Mouse (Mus musculus): ENCODE results near the gene Pip5k1a. TPM values are rescaled to one million over a fixed set of nuclear protein-coding genes. Genes with fewer than 3 reads are reported as not detected.
"Not testable (repeated sequence)": the region's sequence is repeated elsewhere in the genome, so short reads cannot be mapped to it uniquely, and the experiment has no call there.

Pip5k1a gene
- polyA plus RNA-seq, 1 experiment from 2014 or later, result 13.7 TPM

- Histone ChIP-seq H3K4me3 (ENCODE audit: low read depth, low read length) (no peak overlapping the region), H3K4me2 (ENCODE audit: low read depth, low read length) (no peak overlapping the region), H3K9me3 (ENCODE audit: control insufficient read depth, low read length) (no peaks in the 10 kb centered on the region), H3K27me3 (replicated peaks; ENCODE audit: control insufficient read depth, insufficient read depth, low read length) (no peaks in the 10 kb centered on the region), H3K9ac (ENCODE audit: low read depth, low read length) (no peak overlapping the region), H3K27ac (replicated peaks; ENCODE audit: low read depth, low read length) (no peak overlapping the region), H3K4me1 (ENCODE audit: control insufficient read depth, insufficient read depth, low read length) (no peaks in the 10 kb centered on the region), H3K36me3 (ENCODE audit: control insufficient read depth, insufficient read depth, low read length) (peaks cover 32% of the 10 kb centered on the region)
- ATAC-seq (ENCODE audit: low read depth) (peak; percentile 79; the same call in 1 of the 2 replicates), DNase-seq (ENCODE audit: low spot score) (peak; percentile 68)
- WGBS, result 57% methylated on average over 5 of the region's 5 CpGs
These were observed 79.0 kb downstream of the Pip5k1a start for GRCm38 (mm10) chr3:95027701-95028100.

- ATAC-seq (ENCODE audit: low read depth), result peak; percentile 23
- no peak overlapping the region for H3K27ac ChIP-seq (replicated peaks; ENCODE audit: low read depth, low read length)
These were observed 79.6 kb downstream of the Pip5k1a start for GRCm38 (mm10) chr3:95027057-95027645.

GRCm38 (mm10) chr3:95025202-95025601 lies 81.5 kb downstream of the Pip5k1a start:
- Histone ChIP-seq H3K4me3 (ENCODE audit: low read depth, low read length) (no peak overlapping the region), H3K4me2 (ENCODE audit: low read depth, low read length) (no peak overlapping the region), H3K27me3 (replicated peaks; ENCODE audit: control insufficient read depth, insufficient read depth, low read length) (no peaks in the 10 kb centered on the region), H3K9me3 (ENCODE audit: control insufficient read depth, low read length) (no peaks in the 10 kb centered on the region), H3K36me3 (ENCODE audit: control insufficient read depth, insufficient read depth, low read length) (peaks cover 7% of the 10 kb centered on the region; the same call in 1 of the 2 replicates), H3K4me1 (ENCODE audit: control insufficient read depth, insufficient read depth, low read length) (no peaks in the 10 kb centered on the region), H3K9ac (ENCODE audit: low read depth, low read length) (no peak overlapping the region), H3K27ac (replicated peaks; ENCODE audit: low read depth, low read length) (no peak overlapping the region)
- WGBS, result 71% methylated on average over 5 of the region's 5 CpGs
- ATAC-seq (ENCODE audit: low read depth) (no peak), DNase-seq (ENCODE audit: low spot score) (no peak)

More at GRCm38 (mm10) chr3:95027057-95027645, 79.6 kb downstream of the Pip5k1a start:
- DNase-seq (ENCODE audit: low spot score), result peak; percentile 27
- Histone ChIP-seq H3K4me3 (ENCODE audit: low read depth, low read length) (no peak overlapping the region), H3K4me1 (ENCODE audit: control insufficient read depth, insufficient read depth, low read length) (no peaks in the 10 kb centered on the region), H3K36me3 (ENCODE audit: control insufficient read depth, insufficient read depth, low read length) (peaks cover 26% of the 10 kb centered on the region), H3K27me3 (replicated peaks; ENCODE audit: control insufficient read depth, insufficient read depth, low read length) (no peaks in the 10 kb centered on the region), H3K9ac (ENCODE audit: low read depth, low read length) (no peak overlapping the region), H3K9me3 (ENCODE audit: control insufficient read depth, low read length) (no peaks in the 10 kb centered on the region), H3K4me2 (ENCODE audit: low read depth, low read length) (no peak overlapping the region)
- 62% methylated on average over 5 of the region's 5 CpGs for whole genome bisulfite sequencing

GRCm38 (mm10) chr3:95024551-95024950 lies 82.2 kb downstream of the Pip5k1a start:
- no peak overlapping the region for H3K27ac ChIP-seq (replicated peaks; ENCODE audit: low read depth, low read length)
- 22% methylated on average over 11 of the region's 11 CpGs for WGBS
- DNase-seq (ENCODE audit: low spot score) (peak; percentile 24), ATAC-seq (ENCODE audit: low read depth) (no peak)
- no peak overlapping the region for H3K4me3 ChIP-seq (ENCODE audit: low read depth, low read length)
- no peak overlapping the region for H3K4me2 ChIP-seq (ENCODE audit: low read depth, low read length)
- H3K9me3 ChIP-seq (ENCODE audit: control insufficient read depth, low read length), result no peaks in the 10 kb centered on the region
- no peaks in the 10 kb centered on the region for H3K4me1 ChIP-seq (ENCODE audit: control insufficient read depth, insufficient read depth, low read length)
- H3K9ac ChIP-seq (ENCODE audit: low read depth, low read length), result no peak overlapping the region
- H3K27me3 ChIP-seq (replicated peaks; ENCODE audit: control insufficient read depth, insufficient read depth, low read length), result no peaks in the 10 kb centered on the region
- H3K36me3 ChIP-seq (ENCODE audit: control insufficient read depth, insufficient read depth, low read length), result 0 out of 2 replicates have a peak, but pooled peaks cover under 1% of the 10 kb centered on the region

- not testable (repeated sequence) for H3K9me3 ChIP-seq (ENCODE audit: control insufficient read depth, low read length); H3K4me1 ChIP-seq (ENCODE audit: control insufficient read depth, insufficient read depth, low read length); H3K27me3 ChIP-seq (replicated peaks; ENCODE audit: control insufficient read depth, insufficient read depth, low read length); H3K9ac ChIP-seq (ENCODE audit: low read depth, low read length); H3K4me2 ChIP-seq (ENCODE audit: low read depth, low read length); H3K27ac ChIP-seq (replicated peaks; ENCODE audit: low read depth, low read length); ATAC-seq (ENCODE audit: low read depth); H3K4me3 ChIP-seq (ENCODE audit: low read depth, low read length); H3K36me3 ChIP-seq (ENCODE audit: control insufficient read depth, insufficient read depth, low read length); DNase-seq (ENCODE audit: low spot score)
- WGBS, result 93% methylated on average over 5 of the region's 5 CpGs
These were observed 85.8 kb downstream of the Pip5k1a start for GRCm38 (mm10) chr3:95020956-95021355.

GRCm38 (mm10) chr3:95018741-95019140 lies 88.0 kb downstream of the Pip5k1a start:
- Histone ChIP-seq H3K9ac (ENCODE audit: low read depth, low read length) (no peak overlapping the region), H3K36me3 (ENCODE audit: control insufficient read depth, insufficient read depth, low read length) (no peaks in the 10 kb centered on the region), H3K27ac (replicated peaks; ENCODE audit: low read depth, low read length) (no peak overlapping the region), H3K4me3 (ENCODE audit: low read depth, low read length) (no peak overlapping the region), H3K4me2 (ENCODE audit: low read depth, low read length) (no peak overlapping the region), H3K4me1 (ENCODE audit: control insufficient read depth, insufficient read depth, low read length) (peaks cover 9% of the 10 kb centered on the region), H3K27me3 (replicated peaks; ENCODE audit: control insufficient read depth, insufficient read depth, low read length) (no peaks in the 10 kb centered on the region), H3K9me3 (ENCODE audit: control insufficient read depth, low read length) (no peaks in the 10 kb centered on the region)
- WGBS, result 88% methylated on average over 2 of the region's 2 CpGs
- no peak for DNase-seq (ENCODE audit: low spot score)
- no peak for ATAC-seq (ENCODE audit: low read depth)

- H3K27ac ChIP-seq (replicated peaks; ENCODE audit: low read depth, low read length), result peak overlapping the region; percentile 95
- peak overlapping the region; percentile 78 for H3K4me2 ChIP-seq (ENCODE audit: low read depth, low read length)
- H3K9me3 ChIP-seq (ENCODE audit: control insufficient read depth, low read length), result no peaks in the 10 kb centered on the region
- H3K4me1 ChIP-seq (ENCODE audit: control insufficient read depth, insufficient read depth, low read length), result peaks cover 13% of the 10 kb centered on the region
- H3K27me3 ChIP-seq (replicated peaks; ENCODE audit: control insufficient read depth, insufficient read depth, low read length), result no peaks in the 10 kb centered on the region
- DNase-seq (ENCODE audit: low spot score) (no peak), ATAC-seq (ENCODE audit: low read depth) (no peak)
- WGBS, result 3% methylated on average over 21 of the region's 21 CpGs
- H3K36me3 ChIP-seq (ENCODE audit: control insufficient read depth, insufficient read depth, low read length), result peaks cover 7% of the 10 kb centered on the region
- peak overlapping the region; percentile 67 for H3K4me3 ChIP-seq (ENCODE audit: low read depth, low read length)
- H3K9ac ChIP-seq (ENCODE audit: low read depth, low read length), result peak overlapping the region; percentile 67
These were observed 90.1 kb downstream of the Pip5k1a start for GRCm38 (mm10) chr3:95016532-95017056.

GRCm38 (mm10) chr3:95015891-95016531 lies 90.7 kb downstream of the Pip5k1a start:
- WGBS, result 0% methylated on average over 40 of the region's 40 CpGs
- Histone ChIP-seq H3K4me3 (ENCODE audit: low read depth, low read length) (peak overlapping the region; percentile 67), H3K9me3 (ENCODE audit: control insufficient read depth, low read length) (no peaks in the 10 kb centered on the region), H3K27ac (replicated peaks; ENCODE audit: low read depth, low read length) (peak overlapping the region; percentile 95), H3K4me1 (ENCODE audit: control insufficient read depth, insufficient read depth, low read length) (peaks cover 13% of the 10 kb centered on the region), H3K9ac (ENCODE audit: low read depth, low read length) (peak overlapping the region; percentile 67), H3K4me2 (ENCODE audit: low read depth, low read length) (peak overlapping the region; percentile 78), H3K36me3 (ENCODE audit: control insufficient read depth, insufficient read depth, low read length) (peaks cover 13% of the 10 kb centered on the region), H3K27me3 (replicated peaks; ENCODE audit: control insufficient read depth, insufficient read depth, low read length) (no peaks in the 10 kb centered on the region)
- ATAC-seq (ENCODE audit: low read depth), result peak; percentile 76
- DNase-seq (ENCODE audit: low spot score), result peak; percentile 97
